Mouse (Mus musculus): ENCODE results near the gene Igf1r. TPM values are rescaled to one million over a fixed set of nuclear protein-coding genes. Genes with fewer than 3 reads are reported as not detected.
A peak's percentile ranks its signal among the peaks of the same experiment; 100 is the strongest.

The Igf1r gene
- polyA plus RNA-seq, 1 experiment from 2014 or later, result 15.9 TPM

GRCm38 (mm10) chr7:67993614-67994013 lies 41.0 kb downstream of the Igf1r start:
- TF ChIP-seq EP300 (IDR thresholded peaks at IDR 0.05), result no peak
- no peak for TF ChIP-seq CTCF (IDR thresholded peaks at IDR 0.05)
- no peak overlapping the region for H3K9ac ChIP-seq (replicated peaks; ENCODE audit: low read depth)
- no peak overlapping the region for H3K4me2 ChIP-seq (replicated peaks; ENCODE audit: low read depth, low read length)
- no peak for DNase-seq (ENCODE audit: low spot score)
- no peak overlapping the region for H3K27ac ChIP-seq (ENCODE audit: low read length)
- no peak overlapping the region for H3K4me3 ChIP-seq (ENCODE audit: low read depth, low read length)
- ATAC-seq, result no peak
- WGBS, result 80% methylated on average over 4 of the region's 4 CpGs
- H3K36me3 ChIP-seq (ENCODE audit: insufficient read depth, low read length), result no peaks in the 10 kb centered on the region
- H3K9me3 ChIP-seq (ENCODE audit: low read length), result no peaks in the 10 kb centered on the region
- peaks cover 19% of the 10 kb centered on the region for H3K4me1 ChIP-seq (ENCODE audit: insufficient read depth, low read depth, low read length)
- H3K27me3 ChIP-seq (replicated peaks; ENCODE audit: insufficient read depth, low read length), result no peaks in the 10 kb centered on the region

DNA sequence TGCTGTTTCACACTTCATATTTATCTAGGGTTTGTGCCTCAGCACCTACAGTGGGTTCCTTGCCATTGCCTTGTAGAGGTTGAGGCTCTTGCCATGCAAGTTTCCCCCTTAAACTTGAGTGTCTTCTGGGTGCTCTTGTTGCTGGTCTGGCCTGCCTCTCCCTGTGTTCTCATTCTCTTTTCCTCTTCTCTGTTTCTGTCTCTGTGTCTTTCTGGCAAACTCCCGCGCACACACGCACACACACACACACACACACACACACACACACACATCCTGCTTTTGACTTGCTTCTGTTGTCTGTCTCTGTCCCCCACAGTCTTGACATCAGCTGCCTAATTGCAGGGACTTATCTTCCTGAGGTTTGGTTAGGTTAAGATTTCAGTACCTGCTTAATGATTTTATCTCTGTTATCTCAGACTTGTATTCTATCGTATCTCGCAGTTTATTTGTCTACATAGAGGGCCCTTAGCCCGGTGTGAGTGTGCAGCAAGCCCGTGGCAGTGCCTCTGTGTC lies 41.8 kb downstream of the Igf1r start:
- no peak overlapping the region for H3K9ac ChIP-seq (replicated peaks; ENCODE audit: low read depth)

GRCm38 (mm10) chr7:67995276-67995675 lies 42.6 kb downstream of the Igf1r start:
- no peak for TF ChIP-seq CTCF (IDR thresholded peaks at IDR 0.05)
- TF ChIP-seq EP300 (IDR thresholded peaks at IDR 0.05), result no peak
- DNase-seq (ENCODE audit: low spot score) (no peak), ATAC-seq (no peak)
- 50% methylated on average over 8 of the region's 8 CpGs for WGBS
- Histone ChIP-seq H3K4me2 (replicated peaks; ENCODE audit: low read depth, low read length) (no peak overlapping the region), H3K4me3 (ENCODE audit: low read depth, low read length) (no peak overlapping the region), H3K9ac (replicated peaks; ENCODE audit: low read depth) (no peak overlapping the region), H3K27ac (ENCODE audit: low read length) (no peak overlapping the region), H3K9me3 (ENCODE audit: low read length) (no peaks in the 10 kb centered on the region), H3K4me1 (ENCODE audit: insufficient read depth, low read depth, low read length) (peaks cover 30% of the 10 kb centered on the region), H3K36me3 (ENCODE audit: insufficient read depth, low read length) (no peaks in the 10 kb centered on the region), H3K27me3 (replicated peaks; ENCODE audit: insufficient read depth, low read length) (no peaks in the 10 kb centered on the region)

More for the DNA sequence above, 41.8 kb downstream of the Igf1r start:
- H3K4me1 ChIP-seq (ENCODE audit: insufficient read depth, low read depth, low read length), result peaks cover 27% of the 10 kb centered on the region
- ATAC-seq (no peak), DNase-seq (ENCODE audit: low spot score) (no peak)
- H3K4me3 ChIP-seq (ENCODE audit: low read depth, low read length), result no peak overlapping the region
- H3K36me3 ChIP-seq (ENCODE audit: insufficient read depth, low read length), result no peaks in the 10 kb centered on the region
- no peak for TF ChIP-seq EP300 (IDR thresholded peaks at IDR 0.05)
- H3K27ac ChIP-seq (ENCODE audit: low read length), result no peak overlapping the region
- 35% methylated on average over 7 of the region's 7 CpGs for WGBS
- no peak overlapping the region for H3K4me2 ChIP-seq (replicated peaks; ENCODE audit: low read depth, low read length)
- no peaks in the 10 kb centered on the region for H3K27me3 ChIP-seq (replicated peaks; ENCODE audit: insufficient read depth, low read length)
- no peaks in the 10 kb centered on the region for H3K9me3 ChIP-seq (ENCODE audit: low read length)

DNA sequence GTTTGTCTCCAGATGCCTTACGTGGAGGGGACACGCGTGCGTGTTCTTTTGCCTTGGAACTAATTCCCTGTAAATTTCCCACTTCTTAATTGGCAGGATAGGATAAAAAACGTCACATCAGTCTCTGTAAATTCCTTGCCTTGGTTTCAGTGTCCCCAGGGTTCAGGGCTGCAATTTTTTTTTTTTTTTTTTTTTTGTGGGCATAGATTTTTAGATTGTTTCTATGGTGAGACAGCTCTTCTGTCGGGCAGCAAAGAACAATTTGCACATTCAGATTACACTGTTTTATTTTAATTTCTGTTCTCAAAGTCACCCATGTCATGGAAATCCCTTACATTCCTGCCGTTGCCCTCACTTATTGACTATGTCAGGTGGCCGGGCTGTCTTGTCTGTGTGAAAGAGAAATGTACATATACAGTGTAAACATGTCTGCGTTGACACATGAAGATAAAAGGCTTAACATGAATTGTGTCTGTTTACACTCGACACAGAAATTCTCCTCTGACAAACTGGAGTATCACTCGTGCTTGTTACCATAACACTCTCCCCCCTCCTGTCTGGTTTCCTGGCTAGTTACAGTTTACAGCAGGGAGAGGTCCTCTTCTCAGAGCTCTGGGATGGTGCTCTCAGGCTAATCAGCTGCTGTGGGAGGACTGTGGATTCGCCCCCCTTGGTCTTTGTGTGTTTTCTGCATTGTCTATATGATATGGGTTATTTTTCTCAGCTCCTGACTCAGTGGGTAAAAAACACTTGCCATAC lies 43.8 kb downstream of the Igf1r start:
- Histone ChIP-seq H3K27ac (ENCODE audit: low read length) (no peak overlapping the region; the same call in 1 of the 2 replicates), H3K36me3 (ENCODE audit: insufficient read depth, low read length) (no peaks in the 10 kb centered on the region), H3K9ac (replicated peaks; ENCODE audit: low read depth) (no peak overlapping the region), H3K4me1 (ENCODE audit: insufficient read depth, low read depth, low read length) (peaks cover 30% of the 10 kb centered on the region), H3K27me3 (replicated peaks; ENCODE audit: insufficient read depth, low read length) (no peaks in the 10 kb centered on the region), H3K4me3 (ENCODE audit: low read depth, low read length) (no peak overlapping the region), H3K9me3 (ENCODE audit: low read length) (no peaks in the 10 kb centered on the region), H3K4me2 (replicated peaks; ENCODE audit: low read depth, low read length) (no peak overlapping the region)
- no peak for TF ChIP-seq CTCF (IDR thresholded peaks at IDR 0.05)
- peak; percentile 85 for TF ChIP-seq EP300 (IDR thresholded peaks at IDR 0.05)
- WGBS, result 34% methylated on average over 12 of the region's 12 CpGs
- ATAC-seq, result peak; percentile 43
- DNase-seq (ENCODE audit: low spot score), result peak; percentile 49

DNA sequence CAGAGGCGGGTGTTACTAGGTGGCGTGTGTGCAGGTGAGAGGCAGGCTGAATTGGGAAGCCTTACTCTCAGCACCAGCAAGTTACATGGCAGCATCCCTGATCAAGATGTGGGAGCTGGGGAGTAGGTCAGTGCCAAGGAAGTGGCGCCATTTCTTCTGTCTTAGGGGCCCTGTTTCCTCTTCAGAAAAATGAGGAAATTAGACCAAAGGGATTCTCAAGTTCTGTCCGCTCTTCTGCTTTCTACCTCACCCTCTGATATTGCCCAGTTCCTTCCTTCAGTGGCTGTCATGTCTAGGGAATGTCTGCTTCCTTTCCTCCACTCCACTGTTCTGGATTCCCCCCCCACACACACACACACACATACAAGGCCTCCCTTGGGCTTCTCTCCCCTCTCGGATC lies 48.6 kb downstream of the Igf1r start:
- H3K4me1 ChIP-seq (ENCODE audit: insufficient read depth, low read depth, low read length), result peaks cover 19% of the 10 kb centered on the region
- no peak overlapping the region for H3K4me3 ChIP-seq (ENCODE audit: low read depth, low read length)
- no peak overlapping the region for H3K27ac ChIP-seq (ENCODE audit: low read length)
- ATAC-seq, result no peak
- DNase-seq (ENCODE audit: low spot score), result no peak
- no peak overlapping the region for H3K9ac ChIP-seq (replicated peaks; ENCODE audit: low read depth)
- H3K36me3 ChIP-seq (ENCODE audit: insufficient read depth, low read length), result peaks cover 9% of the 10 kb centered on the region; the same call in 1 of the 2 replicates
- no peak overlapping the region for H3K4me2 ChIP-seq (replicated peaks; ENCODE audit: low read depth, low read length)
- H3K27me3 ChIP-seq (replicated peaks; ENCODE audit: insufficient read depth, low read length), result no peaks in the 10 kb centered on the region
- no peak for TF ChIP-seq CTCF (IDR thresholded peaks at IDR 0.05)
- TF ChIP-seq EP300 (IDR thresholded peaks at IDR 0.05), result no peak
- no peaks in the 10 kb centered on the region for H3K9me3 ChIP-seq (ENCODE audit: low read length)
- WGBS, result 91% methylated on average over 5 of the region's 5 CpGs

GRCm38 (mm10) chr7:68006074-68006473 lies 53.4 kb downstream of the Igf1r start:
- ATAC-seq (no peak), DNase-seq (ENCODE audit: low spot score) (no peak)
- no peaks in the 10 kb centered on the region for H3K9me3 ChIP-seq (ENCODE audit: low read length)
- H3K4me3 ChIP-seq (ENCODE audit: low read depth, low read length), result no peak overlapping the region
- H3K4me1 ChIP-seq (ENCODE audit: insufficient read depth, low read depth, low read length), result no peaks in the 10 kb centered on the region
- H3K27ac ChIP-seq (ENCODE audit: low read length), result no peak overlapping the region
- TF ChIP-seq EP300 (IDR thresholded peaks at IDR 0.05) (no peak), CTCF (IDR thresholded peaks at IDR 0.05) (no peak)
- peaks cover 9% of the 10 kb centered on the region; the same call in 1 of the 2 replicates for H3K36me3 ChIP-seq (ENCODE audit: insufficient read depth, low read length)
- 87% methylated on average over 7 of the region's 7 CpGs for WGBS
- no peaks in the 10 kb centered on the region for H3K27me3 ChIP-seq (replicated peaks; ENCODE audit: insufficient read depth, low read length)
- no peak overlapping the region for H3K4me2 ChIP-seq (replicated peaks; ENCODE audit: low read depth, low read length)
- no peak overlapping the region for H3K9ac ChIP-seq (replicated peaks; ENCODE audit: low read depth)
